Mouse (Mus musculus): ENCODE measurements around the gene Tmem59l. TPM values are rescaled to one million over a fixed set of nuclear protein-coding genes. Genes with fewer than 3 reads are reported as not detected.

The Tmem59l gene
- total RNA-seq, 2 experiments from 2014 or later: not detected

DNA sequence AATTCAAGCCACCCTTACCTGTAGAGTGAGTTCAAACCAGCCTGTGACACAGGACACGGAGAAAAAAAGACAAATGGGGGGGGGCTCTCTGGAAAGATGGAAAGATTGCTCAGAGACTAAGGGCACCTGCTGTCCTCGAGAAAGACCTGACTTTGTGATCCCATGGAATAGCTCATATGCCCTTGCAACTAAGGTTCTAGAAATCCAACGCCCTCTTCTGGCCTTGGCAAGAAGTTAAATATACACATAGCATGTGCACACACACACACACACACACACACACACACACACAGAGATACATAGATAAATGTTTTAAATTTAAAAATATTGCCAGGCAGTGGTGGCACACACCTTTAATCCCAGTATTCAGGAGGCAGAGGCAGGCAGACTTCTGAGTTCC is 46.9 kb downstream of the Tmem59l start:
- intact Hi-C loops (cut with DNase I; ENCODE audit: low total_unique reads): loop anchor here (10.0 kb wide), 1 partner anchor 55 kb away; the partner anchor contains the start of gene Crlf1

DNA sequence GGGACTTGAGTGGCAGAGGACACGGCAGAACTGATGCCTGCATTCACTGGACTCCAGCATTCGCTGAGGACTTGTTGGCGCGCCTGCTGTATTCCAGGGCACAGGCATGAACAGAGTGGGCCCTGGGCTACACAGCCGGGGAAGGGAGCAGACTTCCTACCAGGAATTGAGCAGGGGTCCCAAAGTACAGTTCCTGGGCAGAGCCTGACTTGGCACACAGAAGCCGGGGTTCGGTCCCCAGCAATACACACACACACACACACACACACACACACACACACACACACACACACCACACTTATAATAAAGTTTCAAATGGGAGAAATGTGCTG is 47.3 kb downstream of the Tmem59l start:
- no peak for DNase-seq
- intact Hi-C loops (cut with DNase I; ENCODE audit: low total_unique reads): loop anchor here (10.0 kb wide), 1 partner anchor 55 kb away; the partner anchor contains the start of gene Crlf1

More for the DNA sequence above, 46.9 kb downstream of the Tmem59l start:
- DNase-seq: no peak

DNA sequence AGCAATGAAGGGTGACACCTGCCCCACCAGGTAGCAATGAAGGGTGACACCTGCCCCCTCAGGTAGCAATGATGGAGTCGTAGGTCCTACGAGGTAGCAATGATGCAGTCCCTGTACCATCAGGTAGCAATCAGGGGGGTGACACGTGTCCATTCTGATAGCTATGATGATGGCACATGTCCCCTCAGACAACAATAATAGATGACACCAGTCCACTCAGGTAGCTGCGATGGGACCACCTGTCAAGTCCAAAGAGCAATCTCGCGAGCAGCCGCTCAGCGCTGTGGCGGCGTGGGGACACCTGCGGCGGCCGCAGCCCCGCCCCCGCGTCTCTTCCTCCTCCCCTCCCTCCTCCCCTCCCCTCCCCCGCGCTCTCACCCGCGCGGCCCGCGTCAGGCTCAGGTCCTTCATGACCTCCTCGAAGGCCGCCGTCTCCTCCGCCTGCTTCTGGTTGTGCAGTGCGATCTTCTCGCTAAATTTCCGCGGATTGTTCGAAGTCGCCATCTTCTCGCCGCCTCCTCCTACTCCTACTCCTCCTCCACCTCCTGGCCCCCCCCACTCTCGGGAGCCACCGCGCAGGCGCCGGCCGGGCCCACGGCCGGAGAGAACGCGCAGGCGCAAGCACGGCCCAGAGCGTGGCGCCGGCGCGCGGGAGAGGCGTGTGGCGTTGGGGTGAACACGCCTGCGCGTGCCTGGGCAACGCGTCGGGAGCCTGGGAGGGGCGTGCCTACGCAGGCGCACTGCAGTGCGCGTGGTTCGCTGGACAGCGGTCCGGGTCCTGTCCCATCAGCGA is 47.9 kb downstream of the Tmem59l start, which contains the start of gene Crtc1:
TSS of gene Crtc1 (minus strand) at position 525 of the 793 bp plus-strand sequence.
- intact Hi-C loops (cut with DNase I; ENCODE audit: low total_unique reads): no loop called here
- DNase-seq: peak; percentile 97

DNA sequence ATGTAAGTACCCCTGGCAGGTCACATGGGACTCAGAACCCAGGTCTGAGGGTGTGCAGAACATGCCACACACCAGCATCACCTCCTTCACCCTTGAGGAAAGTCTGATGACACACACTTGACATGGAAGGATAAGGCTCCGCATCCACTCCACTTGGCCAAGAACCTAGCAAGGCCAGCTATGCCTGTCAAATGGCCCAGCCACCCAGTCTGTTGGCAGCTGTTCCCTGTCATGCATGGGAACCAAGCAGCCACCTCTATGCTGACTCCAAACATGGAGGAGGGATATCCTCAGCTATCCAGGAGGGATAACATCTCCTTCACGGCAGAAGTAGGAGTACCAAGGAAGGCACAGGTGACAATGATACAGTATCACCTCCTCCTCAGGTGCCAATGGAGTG is 48.7 kb downstream of the Tmem59l start:
- DNase-seq: no peak
- intact Hi-C loops (cut with DNase I; ENCODE audit: low total_unique reads): no loop called here

DNA sequence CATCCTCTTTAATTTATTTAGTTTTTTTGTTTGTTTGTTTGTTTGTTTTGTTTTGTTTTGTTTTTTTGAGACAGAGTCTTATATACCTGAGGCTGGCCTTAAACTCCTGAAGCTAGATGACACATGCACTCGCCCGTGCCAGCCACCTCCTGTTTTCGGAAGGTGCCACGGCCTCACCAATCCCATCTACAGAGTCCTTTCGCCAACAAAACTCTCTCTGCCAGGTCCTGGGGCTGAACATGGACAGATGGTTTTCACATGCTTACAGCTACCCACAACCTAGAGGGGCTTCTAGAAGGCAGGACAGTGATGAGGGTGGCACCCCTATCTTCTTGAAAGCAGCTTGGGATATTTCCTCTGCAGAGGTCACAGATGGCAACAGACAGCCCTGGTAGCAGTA is 52.0 kb downstream of the Tmem59l start:
- DNase-seq: no peak
- intact Hi-C loops (cut with DNase I; ENCODE audit: low total_unique reads): no loop called here

Other genes starting within 250 kb of the Tmem59l start
- gene Homer3, start 204.5 kb downstream of the Tmem59l start, total RNA-seq (2021): 1 to 10 TPM; 8.5 to 8.7 TPM
- 10 to 100 TPM; 25.3 to 27.5 TPM for gene Ddx49, start 184.9 kb downstream of the Tmem59l start, total RNA-seq (2021)
- gene Cope, start 184.8 kb downstream of the Tmem59l start, total RNA-seq (2021): 100 to 1,000 TPM; 123 to 134 TPM
- gene Cers1, start 171.6 kb downstream of the Tmem59l start, total RNA-seq (2021): 10 to 100 TPM; 14.5 to 24.5 TPM
- 1 to 10 TPM; 1.3 to 2.8 TPM for gene Gdf1, start 157.5 kb downstream of the Tmem59l start, total RNA-seq (2021)
- 10 to 100 TPM; 31.6 to 35.0 TPM for gene Upf1, start 134.1 kb downstream of the Tmem59l start, total RNA-seq (2021)
- gene Comp, start 113.8 kb downstream of the Tmem59l start, total RNA-seq (2021): 10 to 100 TPM; 18.6 to 19.6 TPM
- 1 to 10 TPM; 6.4 to 7.4 TPM for gene Crtc1, start 47.8 kb downstream of the Tmem59l start, total RNA-seq (2021)
- gene Klhl26, start 10.4 kb downstream of the Tmem59l start, total RNA-seq (2021): 1 to 10 TPM; 5.4 TPM
- gene Crlf1, start 5.8 kb upstream of the Tmem59l start, total RNA-seq (2021): 1 to 10 TPM; 1.5 to 1.9 TPM
- gene Rex1bd, start 19.4 kb upstream of the Tmem59l start, total RNA-seq (2021): 100 to 1,000 TPM; 118 to 122 TPM
- 1,000 to 10,000 TPM; 1,030 to 1,066 TPM for gene Uba52, start 23.4 kb upstream of the Tmem59l start, total RNA-seq (2021)
- 100 to 1,000 TPM; 116 to 117 TPM for gene Fkbp8, start 40.4 kb upstream of the Tmem59l start, total RNA-seq (2021)
- 10 to 100 TPM; 64.9 to 73.0 TPM for gene Kxd1, start 40.6 kb upstream of the Tmem59l start, total RNA-seq (2021)
- gene Ell, start 52.1 kb upstream of the Tmem59l start, total RNA-seq (2021): 10 to 100 TPM in 1 of 2 experiments, 1 to 10 TPM in 1; 9.0 to 10.3 TPM
- 10 to 100 TPM; 18.7 to 24.7 TPM for gene Isyna1, start 107.0 kb upstream of the Tmem59l start, total RNA-seq (2021)
- 10 to 100 TPM; 22.9 to 25.7 TPM for gene Ssbp4, start 121.5 kb upstream of the Tmem59l start, total RNA-seq (2021)
- under 1 TPM; 0.53 to 0.88 TPM for gene Lrrc25, start 128.8 kb upstream of the Tmem59l start, total RNA-seq (2021)
- not detected for gene Gdf15, start 145.1 kb upstream of the Tmem59l start, total RNA-seq (2021)
- 10 to 100 TPM; 18.2 to 21.6 TPM for gene Pgpep1, start 173.0 kb upstream of the Tmem59l start, total RNA-seq (2021)
- 10 to 100 TPM; 65.9 to 77.0 TPM for gene Lsm4, start 185.9 kb upstream of the Tmem59l start, total RNA-seq (2021)
- 10 to 100 TPM; 73.5 to 87.4 TPM for gene Jund, start 211.6 kb upstream of the Tmem59l start, total RNA-seq (2021)
- under 1 TPM in 1 of 2 experiments, not detected in 1; 0.04 TPM for gene Iqcn, start 216.1 kb upstream of the Tmem59l start, total RNA-seq (2021)
- gene Gm3336, start 231.2 kb upstream of the Tmem59l start, total RNA-seq (2021): not detected
- gene Pde4c, start 236.4 kb upstream of the Tmem59l start, total RNA-seq (2021): 1 to 10 TPM; 2.9 to 3.4 TPM

Data from gastrocnemius, postnatal 14 days (tissue).